Mouse (Mus musculus): Measurements from ENCODE around the gene Atxn1.

DNA sequence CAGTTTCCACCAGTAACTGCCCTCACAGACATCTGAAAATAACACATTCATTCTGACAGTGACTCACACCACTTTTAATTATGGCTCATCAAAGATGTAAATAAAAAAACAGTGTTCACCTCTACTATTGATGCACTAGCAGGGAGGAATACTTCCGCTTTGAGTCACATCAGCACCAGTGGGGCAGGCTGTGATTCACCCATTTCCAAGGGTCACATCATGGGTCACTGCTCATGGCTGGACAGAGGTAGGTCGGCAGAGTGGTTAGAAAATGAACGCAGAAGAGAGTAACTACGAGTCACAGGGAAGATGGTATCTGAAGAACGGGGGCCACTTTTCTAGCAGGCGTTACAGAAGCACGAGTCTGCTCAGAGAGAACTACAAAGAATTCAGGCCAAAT, 124.9 kb downstream of the Atxn1 start:
- no peak for TF ChIP-seq CTCF (IDR thresholded peaks at IDR 0.05; ENCODE audit: insufficient read depth, low read length)
- no peak for TF ChIP-seq POLR2A (IDR thresholded peaks at IDR 0.05; ENCODE audit: borderline replicate concordance, extremely low read depth, low read depth, low read length)

Measured in lung, adult 2 months (tissue).